Mouse (Mus musculus): ENCODE measurements around the gene Akap6.

GRCm38 (mm10) chr12:52938786-52939185 is 239.6 kb downstream of the Akap6 start:
- TF ChIP-seq CTCF (IDR thresholded peaks at IDR 0.05 in 2 of 3, conservative IDR thresholded peaks at IDR 0.05 in 1 of 3; ENCODE audit: control insufficient read depth in 1 of 3, insufficient read depth in 1 of 3, low read depth in 2 of 3, low read length in 3 of 3, poor library complexity in 1 of 3, severe bottlenecking in 1 of 3) (no peak), POLR2A (IDR thresholded peaks at IDR 0.05; ENCODE audit: control insufficient read depth in 1 of 2, insufficient read depth in 1 of 2, low read depth in 1 of 2, low read length in 2 of 2, poor library complexity in 1 of 2) (no peak), CHD2 (IDR thresholded peaks at IDR 0.05; ENCODE audit: low read length) (no peak), RCOR1 (IDR thresholded peaks at IDR 0.05; ENCODE audit: low read depth, low read length) (no peak)
